Mouse (Mus musculus) lung, postnatal 0 days (tissue): ENCODE data around the gene Zfp831. TPM values are rescaled to one million over a fixed set of nuclear protein-coding genes. Genes with fewer than 3 reads are reported as not detected.

Experiments used
- ATAC-seq: fragments of 200-750 bp; cut with Nextera tagmentation; 2 replicates; pipeline ENCODE4 v1.8.0; 2017; ENCODE audit warnings: moderate library complexity
- DNase-seq: peaks from one replicate; pipeline ENCODE4 v3.0.0-alpha.2; 2016; ENCODE audit warnings: low spot score
- H3K27ac ChIP-seq: fragments of 300-500 bp; sonication (generic); 2 replicates; pipeline ENCODE4 v1.5.1; 2014; ENCODE audit warnings: antibody characterized with exemption, mild to moderate bottlenecking, low read length, mixed read lengths
- H3K27me3 ChIP-seq: fragments of 300-500 bp; sonication (generic); replicated peaks from 2 replicates; pipeline ENCODE4 v1.6.1; 2014; ENCODE audit warnings: low read length, mixed read lengths; ENCODE audit not compliant: insufficient read depth
- H3K36me3 ChIP-seq: fragments of 300-500 bp; sonication (generic); 2 replicates; pipeline ENCODE4 v1.6.1; 2014; ENCODE audit warnings: low read length, mixed read lengths; ENCODE audit not compliant: insufficient read depth
- H3K4me1 ChIP-seq: fragments of 300-500 bp; sonication (generic); 2 replicates; pipeline ENCODE4 v1.6.1; 2014; ENCODE audit warnings: antibody characterized with exemption, low read depth, low read length, mixed read lengths; ENCODE audit not compliant: insufficient read depth
- H3K4me2 ChIP-seq: fragments of 300-500 bp; sonication (generic); replicated peaks from 2 replicates; pipeline ENCODE4 v1.6.1; 2014; ENCODE audit warnings: low read depth, mild to moderate bottlenecking, low read length, moderate library complexity, mixed read lengths
- H3K4me3 ChIP-seq: fragments of 300-500 bp; sonication (generic); 2 replicates; pipeline ENCODE4 v1.5.1; 2014; ENCODE audit warnings: low read depth, low read length
- H3K9ac ChIP-seq: fragments of 300-500 bp; sonication (generic); replicated peaks from 2 replicates; pipeline ENCODE4 v1.6.1; 2014; ENCODE audit warnings: low read depth, mild to moderate bottlenecking
- H3K9me3 ChIP-seq: fragments of 300-500 bp; sonication (generic); 2 replicates; pipeline ENCODE4 v1.6.1; 2016; ENCODE audit warnings: low read length, mixed read lengths
- CTCF ChIP-seq: IDR thresholded peaks from 2 replicates; pipeline ENCODE4 v1.5.1; 2016; ENCODE audit warnings: antibody characterized with exemption, mild to moderate bottlenecking
- EP300 ChIP-seq: IDR thresholded peaks from 2 replicates; pipeline ENCODE4 v1.6.1; 2016; ENCODE audit warnings: antibody characterized with exemption, mild to moderate bottlenecking, control low read depth
- WGBS: fragments of 180-500 bp; shearing (Covaris S2); extraction: QIAGEN DNeasy Blood & Tissue Kit; methylation state at CpG from one replicate; pipeline ENCODE4 v1.1.7; 2014; 5-methylcytosine and 5-hydroxymethylcytosine counted together
- polyA plus RNA-seq: library from polyadenylated mRNA; unstranded; fragments of >200 nt; fragmentation: Nextera tagmentation; extraction: Ambion mirVana; gene quantifications from 2 replicates; pipeline ENCODE4 v1.2.1, GENCODE M21; 2015

Zfp831 gene
- polyA plus RNA-seq, 1 experiment from 2014 or later: not detected

GRCm38 (mm10) chr2:174754231-174754630 is 110.9 kb downstream of the Zfp831 start:
- no peak overlapping the region for H3K4me3 ChIP-seq
- H3K4me1 ChIP-seq: no peaks in the 10 kb centered on the region
- 43% methylated on average over 1 of the region's 1 CpGs for WGBS
- H3K4me2 ChIP-seq: no peak overlapping the region
- H3K36me3 ChIP-seq: no peaks in the 10 kb centered on the region
- TF ChIP-seq CTCF (no peak), EP300 (peak; percentile 98)
- H3K9me3 ChIP-seq: no peaks in the 10 kb centered on the region
- H3K27ac ChIP-seq: no peak overlapping the region; the same call in 1 of the 2 replicates
- ATAC-seq: peak; percentile 95
- DNase-seq: peak; percentile 85
- no peaks in the 10 kb centered on the region for H3K27me3 ChIP-seq
- no peak overlapping the region for H3K9ac ChIP-seq

DNA sequence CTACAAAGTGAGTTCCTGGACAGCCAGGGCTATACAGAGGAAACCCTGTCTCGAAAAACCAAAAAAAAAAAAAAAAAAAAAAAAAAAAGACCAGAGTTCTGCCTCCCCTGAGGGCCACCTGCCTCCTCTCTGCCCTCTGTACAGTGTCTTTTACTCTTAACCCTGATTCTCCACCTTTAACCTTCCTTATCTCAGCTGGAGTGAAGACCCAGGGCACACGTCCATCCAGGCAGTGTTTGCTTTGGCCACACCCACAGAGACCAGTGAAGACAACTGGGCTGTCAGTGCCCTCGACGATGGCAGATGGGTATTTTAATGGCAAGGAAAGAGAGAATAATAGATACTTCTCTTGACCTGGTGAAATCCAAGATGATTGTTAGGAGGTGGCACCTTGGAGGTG is 115.9 kb downstream of the Zfp831 start:
- Histone ChIP-seq H3K27me3 (no peaks in the 10 kb centered on the region), H3K4me3 (no peak overlapping the region), H3K4me2 (no peak overlapping the region), H3K36me3 (no peaks in the 10 kb centered on the region), H3K9me3 (no peaks in the 10 kb centered on the region), H3K4me1 (peaks cover 3% of the 10 kb centered on the region; the same call in 1 of the 2 replicates), H3K9ac (no peak overlapping the region), H3K27ac (no peak overlapping the region)
- WGBS: 56% methylated on average over 4 of the region's 4 CpGs
- no peak for ATAC-seq
- no peak for DNase-seq
- TF ChIP-seq CTCF: no peak
- no peak for TF ChIP-seq EP300

Other genes with a start within 250 kb of the Zfp831 start
- 54.3 and 59.1 TPM in 2 replicates for gene Nelfcd, start 227.7 kb upstream of the Zfp831 start, polyA plus RNA-seq
- gene Ctsz, start 204.5 kb upstream of the Zfp831 start, polyA plus RNA-seq: 208 and 222 TPM in 2 replicates
- 10.5 and 11.3 TPM in 2 replicates for gene Tubb1, start 192.8 kb upstream of the Zfp831 start, polyA plus RNA-seq
- 591 and 652 TPM in 2 replicates for gene Atp5e, start 179.4 kb upstream of the Zfp831 start, polyA plus RNA-seq
- gene Prelid3b, start 170.5 kb upstream of the Zfp831 start, polyA plus RNA-seq: 64.9 and 68.9 TPM in 2 replicates
- 24.6 and 26.5 TPM in 2 replicates for gene Edn3, start 117.1 kb downstream of the Zfp831 start, polyA plus RNA-seq